Comparison of ENCODE assay signal across 19 mouse cellular contexts in the genomic region with DNA sequence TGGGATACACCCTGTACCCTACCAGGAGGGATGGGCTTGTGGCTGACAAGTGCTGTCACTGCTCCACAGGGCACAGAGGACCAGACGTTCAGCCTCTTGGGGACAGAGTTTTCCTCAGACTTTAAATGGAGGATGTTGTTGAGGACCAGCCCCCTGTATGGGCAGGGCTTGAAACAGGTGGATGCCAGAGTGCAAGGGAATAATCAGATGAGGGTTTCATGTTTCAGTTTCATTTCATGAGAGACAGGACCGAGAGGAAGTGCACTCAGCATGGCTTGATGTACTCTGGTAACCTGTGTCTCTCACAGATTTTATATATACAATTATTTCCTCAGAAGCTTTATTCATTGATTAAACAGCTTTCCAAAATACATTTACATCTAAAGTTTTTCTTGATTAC. TPM values are rescaled to one million over a fixed set of nuclear protein-coding genes. Genes with fewer than 3 reads are reported as not detected.
DNase-seq lines count a peak whose midpoint lies in the region; ATAC-seq lines count a peak whose summit lies in the region.
"Had no signal": no experiment of that assay in that cellular context is flagged by ENCODE, and none has a peak within 500 bp of the region (broad histone marks: within the 10 kb centered on the region; RNA-seq: fewer than 3 reads in every experiment).

No protein-coding gene starts in this region.

- 64% methylated on average over 2 of the region's 2 CpGs for WGBS in neural tube, embryonic 15.5 days
- 48% methylated on average over 2 of the region's 2 CpGs for WGBS in liver, embryonic 11.5 days

- H3K27ac ChIP-seq in neural tube, embryonic 15.5 days (replicated peaks): no peak overlapping the region
- no peak overlapping the region for H3K27ac ChIP-seq in liver, embryonic 11.5 days (ENCODE audit: low read depth, low read length)
- H3K27ac ChIP-seq: kidney, postnatal 0 days; liver, embryonic 13.5 days had no signal

- H3K4me3 ChIP-seq in neural tube, embryonic 15.5 days (replicated peaks): no peak overlapping the region
- no peak overlapping the region for H3K4me3 ChIP-seq in liver, embryonic 11.5 days (ENCODE audit: low read depth, low read length)
- H3K4me3 ChIP-seq: liver, embryonic 13.5 days had no signal

- H3K4me2 ChIP-seq in neural tube, embryonic 15.5 days: no peak overlapping the region
- H3K4me2 ChIP-seq in liver, embryonic 11.5 days: no peak overlapping the region
- H3K4me2 ChIP-seq: heart, embryonic 11.5 days; liver, embryonic 13.5 days had no signal

- H3K27me3 ChIP-seq in neural tube, embryonic 15.5 days (replicated peaks): no peaks in the 10 kb centered on the region
- H3K27me3 ChIP-seq in liver, embryonic 11.5 days (replicated peaks; ENCODE audit: control insufficient read depth, insufficient read depth, low read length): no peaks in the 10 kb centered on the region
- H3K27me3 ChIP-seq: liver, embryonic 13.5 days had no signal

- H3K36me3 ChIP-seq in neural tube, embryonic 15.5 days: no peaks in the 10 kb centered on the region
- no peaks in the 10 kb centered on the region for H3K36me3 ChIP-seq in liver, embryonic 11.5 days (ENCODE audit: control insufficient read depth, insufficient read depth, low read length)
- H3K36me3 ChIP-seq: liver, embryonic 13.5 days had no signal

- H3K9me3 ChIP-seq in neural tube, embryonic 15.5 days (replicated peaks): no peaks in the 10 kb centered on the region
- no peaks in the 10 kb centered on the region for H3K9me3 ChIP-seq in liver, embryonic 11.5 days (ENCODE audit: control insufficient read depth, low read length)
- H3K9me3 ChIP-seq: liver, embryonic 13.5 days had no signal

- H3K9ac ChIP-seq in neural tube, embryonic 15.5 days (replicated peaks): no peak overlapping the region
- H3K9ac ChIP-seq in liver, embryonic 11.5 days (ENCODE audit: low read depth, low read length): no peak overlapping the region
- H3K9ac ChIP-seq: liver, embryonic 13.5 days had no signal

- ATAC-seq in common myeloid progenitor, adult 5-6 weeks (replicated peaks; ENCODE audit: low read depth, poor library complexity, severe bottlenecking): peak; percentile 60
- peak; percentile 43 for ATAC-seq in megakaryocyte, adult 5-6 weeks (ENCODE audit: poor library complexity, severe bottlenecking)
- no peak for ATAC-seq in neural tube, embryonic 15.5 days (ENCODE audit: low FRiP score)
- ATAC-seq in liver, embryonic 11.5 days (replicated peaks; ENCODE audit: low FRiP score): no peak
- ATAC-seq: hindbrain, embryonic 16.5 days; midbrain, embryonic 16.5 days; Patski had no signal

- H3K4me1 ChIP-seq in neural tube, embryonic 15.5 days: no peaks in the 10 kb centered on the region
- H3K4me1 ChIP-seq in liver, embryonic 11.5 days (replicated peaks; ENCODE audit: control insufficient read depth, insufficient read depth, low read length): no peaks in the 10 kb centered on the region
- H3K4me1 ChIP-seq: liver, embryonic 13.5 days had no signal

- DNase-seq in A20 (ENCODE audit: low read depth, low spot score): peak; percentile 77
- peak; percentile 34 to 40 for DNase-seq in B cell, adult 2 months
- no peak for DNase-seq in liver, embryonic 11.5 days (ENCODE audit: low spot score)
- no peak for DNase-seq in testis, postnatal 14 days (ENCODE audit: low spot score)
- DNase-seq: cerebellum, adult 9-11 months; gastrocnemius, postnatal 25 days; layer of hippocampus, postnatal 36 days; left cerebral cortex, postnatal 4 days; liver, embryonic 13.5 days; thymus, adult 18-20 months had no signal

RNA-seq across cellular contexts. Expression of a gene that starts 38.9 kb away (rescaled TPM):
- 0.05 and 0.29 TPM in 2 replicates for total RNA-seq in common myeloid progenitor, adult 5-6 weeks (2017)
- total RNA-seq in megakaryocyte, adult 5-6 weeks (2015): 1.1 and 2.7 TPM in 2 replicates
- total RNA-seq in megakaryocyte, adult 5-6 weeks (2017): 1.7 and 2.8 TPM in 2 replicates
- 0.14 and 2.7 TPM in 2 replicates for polyA plus RNA-seq in neural tube, embryonic 15.5 days (2015; fragmentation: Nextera tagmentation; extraction: Ambion mirVana)
- polyA plus RNA-seq in liver, embryonic 11.5 days (2014; fragmentation: Nextera tagmentation; extraction: Ambion mirVana): not detected in 2 replicates
- polyA plus RNA-seq: forebrain, embryonic 11.5 days; liver, embryonic 13.5 days had no signal

Comparison
In these comparisons a context has a peak if more than half of its experiments do, and no peak if none do; other contexts are left out.
1. DNase-seq: peak in A20 (single experiment) and B cell, adult 2 months (2 of 2); none in liver, embryonic 11.5 days (single experiment) and testis, postnatal 14 days (single experiment).
2. ATAC-seq: peak in common myeloid progenitor, adult 5-6 weeks (single experiment) and megakaryocyte, adult 5-6 weeks (single experiment); none in neural tube, embryonic 15.5 days (single experiment) and liver, embryonic 11.5 days (single experiment).